Mouse (Mus musculus): Measurements from ENCODE around the gene Gm7347.
A peak's percentile ranks its signal among the peaks of the same experiment; 100 is the strongest.
"Not testable (repeated sequence)": the region's sequence is repeated elsewhere in the genome, so short reads cannot be mapped to it uniquely, and the experiment has no call there.

Gene Gm7347

DNA sequence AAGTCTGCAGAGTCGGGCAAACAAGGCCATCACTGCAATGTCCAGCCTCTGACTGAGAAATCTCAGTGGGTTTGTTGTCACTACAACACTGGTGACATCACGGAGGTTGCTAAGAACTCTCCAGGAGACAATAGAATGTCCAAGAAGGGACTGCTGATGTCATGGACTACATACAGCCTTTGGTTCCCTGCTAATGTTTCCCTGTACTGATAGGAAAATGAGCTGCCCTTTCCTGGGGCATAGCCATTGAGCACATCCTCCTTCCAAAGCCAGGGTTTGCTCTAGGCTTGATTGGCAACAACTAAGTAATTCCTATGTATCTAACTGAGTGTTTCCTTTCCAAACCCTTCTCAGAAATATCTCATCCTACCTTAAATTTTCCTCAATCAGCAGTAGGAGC, at the start of gene Gm7347:
TSS of gene Gm7347 (minus strand) at position 101 of the 400 bp plus-strand sequence.
- not testable (repeated sequence) for DNase-seq

DNA sequence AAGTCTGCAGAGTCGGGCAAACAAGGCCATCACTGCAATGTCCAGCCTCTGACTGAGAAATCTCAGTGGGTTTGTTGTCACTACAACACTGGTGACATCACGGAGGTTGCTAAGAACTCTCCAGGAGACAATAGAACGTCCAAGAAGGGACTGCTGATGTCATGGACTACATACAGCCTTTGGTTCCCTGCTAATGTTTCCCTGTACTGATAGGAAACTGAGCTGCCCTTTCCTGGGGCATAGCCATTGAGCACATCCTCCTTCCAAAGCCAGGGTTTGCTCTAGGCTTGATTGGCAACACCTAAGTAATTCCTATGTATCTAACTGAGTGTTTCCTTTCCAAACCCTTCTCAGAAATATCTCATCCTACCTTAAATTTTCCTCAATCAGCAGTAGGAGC, 46.9 kb upstream of the Gm7347 start, which contains the start of gene 5031410I06Rik:
TSS of gene 5031410I06Rik (minus strand) at position 101 of the 400 bp plus-strand sequence.
- DNase-seq = not testable (repeated sequence)

DNA sequence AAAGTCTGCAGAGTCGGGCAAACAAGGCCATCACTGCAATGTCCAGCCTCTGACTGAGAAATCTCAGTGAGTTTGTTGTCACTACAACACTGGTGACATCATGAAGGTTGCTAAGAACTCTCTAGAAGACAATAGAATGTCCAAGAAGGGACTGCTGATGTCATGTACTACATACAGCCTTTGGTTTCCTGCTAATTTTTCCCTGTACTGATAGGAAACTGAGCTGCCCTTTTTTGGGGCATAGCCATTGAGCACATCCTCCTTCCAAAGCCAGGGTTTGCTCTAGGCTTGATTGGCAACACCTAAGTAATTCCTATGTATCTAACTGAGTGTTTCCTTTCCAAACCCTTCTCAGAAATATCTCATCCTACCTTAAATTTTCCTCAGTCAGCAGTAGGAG, 30.8 kb upstream of the Gm7347 start, which contains the start of gene Gm10471:
TSS of gene Gm10471 (minus strand) at position 101 of the 400 bp plus-strand sequence.
- not testable (repeated sequence) for DNase-seq

DNA sequence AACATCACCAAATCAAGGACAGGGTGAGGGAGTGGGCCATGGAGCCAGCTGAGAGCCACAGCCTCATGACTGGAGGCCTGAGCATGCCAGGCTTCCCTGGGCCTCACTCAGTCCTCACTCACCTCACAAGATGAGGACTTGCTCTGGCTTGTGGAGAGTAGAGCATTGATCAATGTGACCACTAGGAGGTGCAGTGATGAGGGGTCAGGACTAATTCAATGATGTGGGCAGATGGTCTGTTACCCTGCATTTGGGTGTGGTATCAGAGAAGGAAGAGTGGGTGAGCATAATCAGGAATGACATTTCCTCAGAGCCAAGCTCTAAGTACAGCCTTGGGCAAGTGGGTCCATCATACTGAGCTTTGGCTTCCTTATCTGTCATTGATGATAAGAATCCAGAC, 20.6 kb upstream of the Gm7347 start:
- DNase-seq = not testable (repeated sequence)

DNA sequence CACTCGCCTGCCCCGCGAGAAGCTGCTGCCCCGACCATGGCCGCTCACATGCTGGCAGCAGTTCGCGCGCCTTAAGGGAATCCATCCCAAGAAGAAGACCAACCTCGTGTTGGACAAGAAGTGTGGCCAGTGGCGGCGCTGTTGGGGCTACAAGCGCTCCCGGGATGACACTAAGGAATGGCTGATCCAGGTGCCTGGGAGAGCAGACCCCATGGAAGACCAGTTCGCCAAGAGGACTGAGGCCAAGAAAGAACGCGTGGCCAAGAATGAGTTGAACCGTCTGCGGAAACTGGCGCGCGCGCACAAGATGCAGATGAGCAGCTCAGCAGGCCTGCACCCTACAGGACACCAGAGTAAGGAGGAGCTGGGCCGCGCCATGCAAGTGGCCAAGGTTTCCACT, 12.3 kb upstream of the Gm7347 start:
- no peak for DNase-seq

DNA sequence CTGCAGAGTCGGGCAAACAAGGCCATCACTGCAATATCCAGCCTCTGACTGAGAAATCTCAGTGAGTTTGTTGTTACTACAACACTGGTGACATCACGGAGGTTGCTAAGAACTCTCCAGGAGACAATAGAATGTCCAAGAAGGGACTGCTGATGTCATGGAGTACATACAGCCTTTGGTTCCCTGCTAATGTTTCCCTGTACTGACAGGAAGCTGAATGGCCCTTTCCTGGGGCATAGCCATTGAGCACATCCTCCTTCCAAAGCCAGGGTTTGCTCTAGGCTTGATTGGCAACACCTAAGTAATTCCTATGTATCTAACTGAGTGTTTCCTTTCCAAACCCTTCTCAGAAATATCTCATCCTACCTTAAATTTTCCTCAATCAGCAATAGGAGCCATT, 18.9 kb downstream of the Gm7347 start, which contains the start of gene Speer4a:
TSS of gene Speer4a (minus strand) at position 101 of the 400 bp plus-strand sequence.
- not testable (repeated sequence) for DNase-seq

DNA sequence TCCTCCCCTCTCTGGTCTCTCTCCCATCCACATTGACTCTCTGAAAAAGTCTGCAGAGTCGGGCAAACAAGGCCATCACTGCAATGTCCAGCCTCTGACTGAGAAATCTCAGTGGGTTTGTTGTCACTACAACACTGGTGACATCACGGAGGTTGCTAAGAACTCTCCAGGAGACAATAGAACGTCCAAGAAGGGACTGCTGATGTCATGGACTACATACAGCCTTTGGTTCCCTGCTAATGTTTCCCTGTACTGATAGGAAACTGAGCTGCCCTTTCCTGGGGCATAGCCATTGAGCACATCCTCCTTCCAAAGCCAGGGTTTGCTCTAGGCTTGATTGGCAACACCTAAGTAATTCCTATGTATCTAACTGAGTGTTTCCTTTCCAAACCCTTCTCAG, 35.6 kb downstream of the Gm7347 start, which contains the start of gene Gm5862:
TSS of gene Gm5862 (minus strand) at position 101 of the 400 bp plus-strand sequence.
- not testable (repeated sequence) for DNase-seq

DNA sequence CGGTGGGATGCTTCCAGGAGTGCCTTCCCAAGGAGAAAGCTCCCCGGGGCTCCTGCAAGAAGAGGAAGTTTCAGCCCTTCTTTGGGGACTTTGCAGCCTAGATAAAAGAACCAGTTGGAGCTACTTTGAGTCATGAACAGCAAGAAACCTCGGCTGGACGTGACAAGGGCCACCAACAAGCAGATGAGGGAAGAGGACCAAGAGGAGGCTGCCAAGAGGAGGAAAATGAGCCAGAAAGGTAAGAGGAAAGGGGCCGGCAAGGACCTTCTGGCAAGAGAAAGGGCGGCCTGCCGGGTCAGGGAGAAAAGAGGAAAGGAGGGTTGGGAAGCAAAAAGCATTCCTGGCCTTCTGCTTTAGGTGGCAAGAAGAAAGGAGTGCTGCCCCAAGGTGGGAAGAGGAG, 50.7 kb downstream of the Gm7347 start:
- not testable (repeated sequence) for DNase-seq

DNA sequence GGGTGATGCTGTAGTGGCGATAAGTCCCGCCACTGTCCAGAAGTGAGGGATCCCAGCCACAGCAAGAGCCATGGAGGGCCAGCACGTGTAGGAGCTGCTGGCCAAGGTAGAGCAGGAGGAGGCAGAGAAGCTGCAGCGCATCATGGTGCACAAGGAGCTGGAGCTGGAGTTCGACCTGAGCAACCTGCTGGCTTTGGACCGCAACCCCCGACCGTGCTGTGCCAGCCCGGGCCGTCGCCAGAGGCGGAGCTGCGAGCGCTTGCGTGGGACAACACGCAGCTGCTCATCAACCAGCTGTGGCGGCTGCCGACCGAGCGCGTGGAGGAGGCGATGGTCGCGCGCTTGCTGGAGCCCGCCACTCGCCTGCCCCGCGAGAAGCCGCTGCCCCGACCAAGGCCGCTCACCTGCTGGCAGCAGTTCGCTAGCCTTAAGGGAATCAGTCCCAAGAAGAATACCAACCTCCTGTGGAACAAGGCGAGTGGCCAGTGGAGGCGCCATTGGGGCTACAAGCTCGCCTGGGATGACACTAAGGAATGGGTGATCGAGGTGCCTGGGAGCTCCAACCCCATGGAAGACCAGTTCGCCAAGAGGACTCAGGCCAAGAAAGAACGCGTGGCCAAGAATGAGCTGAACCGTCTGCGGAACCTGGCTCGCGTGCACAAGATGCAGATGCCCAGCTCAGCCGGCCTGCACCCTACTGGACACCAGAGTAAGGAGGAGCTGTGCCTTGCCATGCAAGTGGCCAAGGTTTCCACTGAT, 51.3 kb downstream of the Gm7347 start:
- DNase-seq = peak; percentile 31

DNA sequence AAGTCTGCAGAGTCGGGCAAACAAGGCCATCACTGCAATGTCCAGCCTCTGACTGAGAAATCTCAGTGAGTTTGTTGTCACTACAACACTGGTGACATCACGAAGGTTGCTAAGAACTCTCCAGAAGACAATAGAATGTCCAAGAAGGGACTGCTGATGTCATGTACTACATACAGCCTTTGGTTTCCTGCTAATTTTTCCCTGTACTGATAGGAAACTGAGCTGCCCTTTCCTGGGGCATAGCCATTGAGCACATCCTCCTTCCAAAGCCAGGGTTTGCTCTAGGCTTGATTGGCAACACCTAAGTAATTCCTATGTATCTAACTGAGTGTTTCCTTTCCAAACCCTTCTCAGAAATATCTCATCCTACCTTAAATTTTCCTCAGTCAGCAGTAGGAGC, 53.7 kb downstream of the Gm7347 start, which contains the start of gene Gm1979:
TSS of gene Gm1979 (minus strand) at position 101 of the 400 bp plus-strand sequence.
- not testable (repeated sequence) for DNase-seq

Measured in cerebellum, adult 11-12 months (tissue).